Mouse (Mus musculus): ENCODE results near the gene Creb5.

Creb5 gene

DNA sequence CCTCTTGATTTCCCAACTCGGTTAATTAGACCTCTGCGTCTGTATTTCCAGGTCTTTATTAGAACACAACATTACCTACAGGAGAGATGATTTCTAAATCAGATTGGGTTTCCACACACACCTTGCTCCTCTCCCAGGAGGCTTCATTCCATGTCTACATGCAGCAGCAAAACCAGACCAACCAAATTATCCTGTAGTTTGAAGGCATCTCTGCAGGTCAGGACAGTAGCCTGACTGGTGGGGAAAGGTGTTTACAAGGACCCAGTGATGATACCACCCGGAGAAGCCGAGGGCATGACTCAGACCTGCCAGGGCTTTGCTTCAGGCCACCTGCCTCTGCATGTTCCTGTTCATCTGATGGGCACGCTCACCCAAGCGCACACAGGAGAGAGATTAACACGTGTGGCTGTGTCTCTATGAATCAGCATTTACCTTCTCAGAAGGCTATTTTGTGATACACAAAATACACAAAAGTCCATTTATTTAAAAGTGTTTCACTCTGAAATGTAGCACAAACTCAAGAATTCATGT, 355.8 kb downstream of the Creb5 start:
- DNase-seq (ENCODE audit: low read depth, low spot score), result no peak

GRCm38 (mm10) chr6:53643481-53643880, 356.4 kb downstream of the Creb5 start:
- no peak for DNase-seq (ENCODE audit: low read depth, low spot score)

GRCm38 (mm10) chr6:53644056-53644455, 357.0 kb downstream of the Creb5 start:
- no peak for DNase-seq (ENCODE audit: low read depth, low spot score)

DNA sequence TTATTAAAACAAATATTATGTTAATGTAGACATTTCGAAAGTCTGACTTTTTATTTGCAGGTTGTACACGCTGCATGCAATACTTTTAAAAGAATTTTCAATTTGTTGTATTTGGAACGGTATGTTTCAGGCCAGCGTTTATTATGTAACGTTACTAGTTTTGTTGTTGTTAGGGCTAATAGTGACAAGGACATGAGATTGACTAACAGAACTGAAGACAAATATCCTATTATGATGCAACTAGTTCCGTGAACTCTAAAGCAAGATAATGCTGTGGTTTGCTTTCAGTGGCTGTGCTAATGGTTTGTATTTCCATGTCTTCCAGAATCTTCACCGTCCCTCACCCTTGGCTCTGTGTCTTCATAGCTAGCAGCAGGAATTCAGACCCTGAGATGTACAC, 357.9 kb downstream of the Creb5 start:
- DNase-seq (ENCODE audit: low read depth, low spot score), result no peak

DNA sequence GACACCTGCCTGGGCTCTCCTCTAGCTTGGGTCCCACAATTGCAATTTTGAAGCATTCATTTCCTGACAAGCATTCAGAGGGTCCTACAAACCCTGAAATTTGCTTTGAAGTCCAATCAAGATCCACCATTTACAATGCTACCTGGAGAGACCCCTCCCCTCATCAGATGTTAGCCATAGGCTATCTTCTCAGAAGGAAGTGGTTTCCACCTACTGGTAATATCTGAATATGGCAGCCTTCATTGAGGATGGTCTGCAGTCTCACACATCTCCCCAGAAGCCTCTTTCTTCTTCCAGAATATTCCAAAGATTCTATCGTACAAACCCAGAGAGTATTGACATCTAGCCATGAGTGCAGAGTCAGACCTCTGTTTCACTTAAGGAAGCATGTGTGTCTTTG, 362.7 kb downstream of the Creb5 start:
- DNase-seq (ENCODE audit: low read depth, low spot score), result no peak

- no peak for DNase-seq (ENCODE audit: low read depth, low spot score)
Observed at GRCm38 (mm10) chr6:53652691-53653090, 365.6 kb downstream of the Creb5 start.

- DNase-seq (ENCODE audit: low read depth, low spot score), result no peak
Observed at GRCm38 (mm10) chr6:53653706-53654360, 366.8 kb downstream of the Creb5 start.

GRCm38 (mm10) chr6:53654361-53654824, 367.3 kb downstream of the Creb5 start:
- DNase-seq (ENCODE audit: low read depth, low spot score), result no peak

DNA sequence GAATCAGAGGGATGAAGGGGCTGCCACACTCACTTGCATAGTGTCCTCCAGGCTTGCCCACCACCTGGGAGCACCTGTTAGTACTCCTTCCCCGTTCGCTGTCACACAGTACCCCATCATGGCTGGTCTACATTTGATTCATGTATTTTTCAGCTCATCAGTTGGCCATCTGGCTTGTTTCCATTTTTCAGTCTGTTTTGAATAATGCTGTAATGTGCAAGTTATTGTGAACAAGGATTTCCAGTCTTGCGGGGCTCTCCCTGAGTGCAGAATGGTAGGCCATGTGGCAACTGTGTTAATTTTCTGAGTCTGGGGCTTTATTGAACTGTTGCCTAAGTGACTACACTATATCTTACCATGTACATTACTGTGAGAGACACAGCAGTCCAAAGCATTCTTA, 369.4 kb downstream of the Creb5 start:
- no peak for DNase-seq (ENCODE audit: low read depth, low spot score)

- DNase-seq (ENCODE audit: low read depth, low spot score), result no peak
Observed at GRCm38 (mm10) chr6:53657483-53657882, 370.4 kb downstream of the Creb5 start.

- no peak for DNase-seq (ENCODE audit: low read depth, low spot score)
Observed at GRCm38 (mm10) chr6:53662858-53663833, 376.1 kb downstream of the Creb5 start.

DNA sequence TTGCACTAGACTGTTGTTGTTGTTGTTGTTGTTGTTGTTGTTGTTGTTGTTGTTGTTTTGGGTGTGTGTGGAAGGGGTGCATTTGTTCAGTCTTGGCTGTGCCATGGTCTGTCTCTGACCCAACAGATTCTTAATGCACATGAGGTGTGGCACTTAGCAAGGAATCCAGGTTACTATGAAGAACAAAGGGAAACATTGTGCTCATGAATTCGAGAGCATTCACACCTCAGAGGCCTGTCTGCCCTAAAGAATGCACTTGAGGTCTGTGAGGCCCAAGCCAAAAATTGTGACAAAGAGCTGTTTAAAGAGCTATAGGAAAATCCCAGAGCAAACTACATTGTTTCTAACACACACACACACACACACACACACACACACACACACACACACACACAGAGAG, 377.7 kb downstream of the Creb5 start:
- DNase-seq (ENCODE audit: low read depth, low spot score), result no peak

DNA sequence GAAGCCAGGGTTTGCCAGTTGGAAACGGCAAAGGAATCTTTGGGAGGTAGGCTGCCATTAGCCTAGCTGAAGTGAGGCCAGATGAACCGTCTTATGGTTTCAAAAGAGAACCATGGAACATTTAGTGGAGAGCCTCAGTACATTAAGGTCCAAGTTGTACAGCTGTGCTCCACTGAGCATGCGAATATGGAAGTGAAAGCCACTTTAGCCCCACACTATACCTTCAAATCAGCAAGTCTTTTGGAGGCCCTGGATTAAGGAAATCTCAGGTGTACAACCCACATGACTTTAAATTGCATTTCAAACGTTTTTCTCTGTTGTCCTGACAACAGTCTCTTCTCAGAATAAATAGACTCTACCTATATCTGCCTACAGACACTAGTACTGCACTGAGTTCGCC, 379.4 kb downstream of the Creb5 start:
- no peak for DNase-seq (ENCODE audit: low read depth, low spot score)

GRCm38 (mm10) chr6:53678307-53678706, 391.2 kb downstream of the Creb5 start:
- no peak for DNase-seq (ENCODE audit: low read depth, low spot score)

- DNase-seq (ENCODE audit: low read depth, low spot score), result no peak
Observed at GRCm38 (mm10) chr6:53680046-53680445, 393.0 kb downstream of the Creb5 start.

- no peak for DNase-seq (ENCODE audit: low read depth, low spot score)
Observed at GRCm38 (mm10) chr6:53684416-53684815, 397.3 kb downstream of the Creb5 start.

- DNase-seq (ENCODE audit: low read depth, low spot score), result no peak
Observed at GRCm38 (mm10) chr6:53685323-53685722, 398.3 kb downstream of the Creb5 start.

GRCm38 (mm10) chr6:53688762-53689477, 401.9 kb downstream of the Creb5 start:
- no peak for DNase-seq (ENCODE audit: low read depth, low spot score)

- no peak for DNase-seq (ENCODE audit: low read depth, low spot score)
Observed at GRCm38 (mm10) chr6:53691006-53691405, 403.9 kb downstream of the Creb5 start.

GRCm38 (mm10) chr6:53695216-53695615, 408.1 kb downstream of the Creb5 start:
- DNase-seq (ENCODE audit: low read depth, low spot score), result no peak

- DNase-seq (ENCODE audit: low read depth, low spot score), result no peak
Observed at GRCm38 (mm10) chr6:53696471-53696870, 409.4 kb downstream of the Creb5 start.

DNA sequence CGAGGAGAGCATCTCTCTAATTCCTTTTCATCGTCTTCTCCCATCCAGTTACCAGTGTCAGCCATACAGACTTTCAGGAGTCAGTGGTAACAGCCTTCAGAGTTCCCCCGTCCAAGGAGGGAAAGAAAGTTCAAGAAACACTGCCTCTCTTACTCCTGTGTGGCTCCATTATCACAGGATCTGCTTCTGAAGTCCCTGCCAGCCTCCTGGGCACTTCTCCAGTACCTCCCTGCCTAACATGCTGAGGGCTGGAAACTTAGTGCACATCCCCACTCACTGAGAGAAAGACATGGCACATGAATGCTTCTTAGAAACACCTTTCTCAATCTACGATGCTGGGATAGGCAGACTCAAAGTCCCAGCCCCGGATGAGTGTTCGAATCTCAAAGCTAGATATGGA, 409.9 kb downstream of the Creb5 start:
- no peak for DNase-seq (ENCODE audit: low read depth, low spot score)
